In the genomic region with DNA sequence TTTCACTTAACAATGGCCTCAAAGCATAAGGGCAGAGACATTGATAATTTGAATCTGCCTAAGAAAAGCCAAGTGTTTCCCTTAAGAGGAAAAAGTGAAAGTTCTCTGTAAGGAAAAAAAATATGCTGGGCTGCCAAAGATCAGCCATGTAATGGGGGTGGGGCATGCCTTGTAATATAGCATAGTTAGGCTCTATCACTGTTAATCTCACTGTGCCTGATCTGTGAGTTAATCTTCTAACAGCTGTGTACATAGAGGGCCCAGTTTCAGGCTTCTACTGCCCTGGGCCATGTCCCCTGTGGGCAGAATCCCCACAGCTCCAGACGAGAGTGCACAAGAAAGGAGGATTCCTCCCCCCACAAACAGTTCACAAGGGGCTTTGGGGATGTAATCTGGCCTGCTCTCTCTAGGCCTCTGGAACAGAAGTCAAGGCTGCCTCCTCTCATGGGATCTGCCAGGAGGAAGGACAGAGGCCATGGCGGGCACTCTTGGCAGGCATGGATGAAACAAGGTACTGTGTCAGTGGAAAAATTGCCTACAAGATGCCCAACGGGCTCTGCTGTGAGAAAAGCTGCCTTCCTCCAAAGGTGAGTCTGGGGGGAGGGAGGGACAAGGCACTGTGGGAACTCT, we compare ENCODE assay signal across 15 mouse cellular contexts.
A peak's percentile ranks its signal among the peaks of the same experiment; 100 is the strongest.
DNase-seq lines count a peak whose midpoint lies in the region; ATAC-seq and TF ChIP-seq lines count a peak whose summit lies in the region.
"Had no signal": no experiment of that assay in that cellular context is flagged by ENCODE, and none has a peak within 500 bp of the region (broad histone marks: within the 10 kb centered on the region; RNA-seq: fewer than 3 reads in every experiment).

No protein-coding gene starts in this region.

- DNase-seq in intestine, embryonic 14.5 days (ENCODE audit: low spot score), result peak; percentile 51
- DNase-seq in lung, postnatal 14 days, result no peak
- DNase-seq in urinary bladder, postnatal 14 days (ENCODE audit: low spot score), result no peak
- DNase-seq: adrenal gland, postnatal 25 days; cerebellum, postnatal 36 days; lung, postnatal 10 days; right cerebral cortex, postnatal 14 days; thymus, postnatal 14 days had no signal

- H3K36me3 ChIP-seq in forebrain, embryonic 12.5 days (replicated peaks), result peaks cover 7% of the 10 kb centered on the region; the same call in 1 of the 2 replicates
- no peaks in the 10 kb centered on the region for H3K36me3 ChIP-seq in forebrain, embryonic 16.5 days (ENCODE audit: control insufficient read depth, insufficient read depth)
- H3K36me3 ChIP-seq in intestine, embryonic 14.5 days (ENCODE audit: control insufficient read depth, insufficient read depth, low read length), result no peaks in the 10 kb centered on the region
- peaks cover 12% of the 10 kb centered on the region; the same call in 1 of the 2 replicates for H3K36me3 ChIP-seq in intestine, postnatal 0 days (ENCODE audit: control insufficient read depth, insufficient read depth)
- no peaks in the 10 kb centered on the region for H3K36me3 ChIP-seq in lung, embryonic 16.5 days (ENCODE audit: control insufficient read depth, insufficient read depth, low read length)
- peaks cover 5% of the 10 kb centered on the region; the same call in 1 of the 2 replicates for H3K36me3 ChIP-seq in embryonic facial prominence, embryonic 13.5 days
- H3K36me3 ChIP-seq: neural tube, embryonic 15.5 days had no signal

- 0 out of 2 replicates have a peak, but pooled peaks cover 6% of the 10 kb centered on the region for H3K27me3 ChIP-seq in forebrain, embryonic 12.5 days
- no peaks in the 10 kb centered on the region for H3K27me3 ChIP-seq in forebrain, embryonic 16.5 days (replicated peaks; ENCODE audit: control insufficient read depth, insufficient read depth, low read length)
- H3K27me3 ChIP-seq in intestine, embryonic 14.5 days (replicated peaks; ENCODE audit: control insufficient read depth, insufficient read depth, low read length), result no peaks in the 10 kb centered on the region
- no peaks in the 10 kb centered on the region for H3K27me3 ChIP-seq in intestine, postnatal 0 days (replicated peaks; ENCODE audit: control insufficient read depth, insufficient read depth, low read length)
- H3K27me3 ChIP-seq in lung, embryonic 16.5 days (ENCODE audit: control insufficient read depth, insufficient read depth, low read depth, low read length), result no peaks in the 10 kb centered on the region
- peaks cover 21% of the 10 kb centered on the region for H3K27me3 ChIP-seq in embryonic facial prominence, embryonic 13.5 days
- H3K27me3 ChIP-seq: neural tube, embryonic 15.5 days had no signal

- H3K9me3 ChIP-seq in forebrain, embryonic 12.5 days, result no peaks in the 10 kb centered on the region
- no peaks in the 10 kb centered on the region for H3K9me3 ChIP-seq in forebrain, embryonic 16.5 days (ENCODE audit: control insufficient read depth, low read length)
- no peaks in the 10 kb centered on the region for H3K9me3 ChIP-seq in intestine, embryonic 14.5 days (ENCODE audit: control insufficient read depth, low read length)
- H3K9me3 ChIP-seq in intestine, postnatal 0 days (ENCODE audit: control insufficient read depth), result no peaks in the 10 kb centered on the region
- H3K9me3 ChIP-seq in lung, embryonic 16.5 days (ENCODE audit: control insufficient read depth, low read length), result no peaks in the 10 kb centered on the region
- H3K9me3 ChIP-seq in embryonic facial prominence, embryonic 13.5 days, result no peaks in the 10 kb centered on the region
- H3K9me3 ChIP-seq: neural tube, embryonic 15.5 days had no signal

- H3K27ac ChIP-seq in forebrain, embryonic 12.5 days, result peak overlapping the region; percentile 14; the same call in 1 of the 2 replicates
- H3K27ac ChIP-seq in forebrain, embryonic 16.5 days (ENCODE audit: low read length), result no peak overlapping the region
- no peak overlapping the region for H3K27ac ChIP-seq in intestine, embryonic 14.5 days (ENCODE audit: low read depth)
- no peak overlapping the region for H3K27ac ChIP-seq in intestine, postnatal 0 days (ENCODE audit: low read depth, low read length)
- no peak overlapping the region for H3K27ac ChIP-seq in lung, embryonic 16.5 days (ENCODE audit: low read length)
- H3K27ac ChIP-seq in embryonic facial prominence, embryonic 13.5 days, result no peak overlapping the region
- H3K27ac ChIP-seq: layer of hippocampus, adult 2 months; neural tube, embryonic 15.5 days had no signal

- TF ChIP-seq CTCF in intestine, postnatal 0 days (IDR thresholded peaks at IDR 0.05; ENCODE audit: low read depth), result no peak

- H3K9ac ChIP-seq in forebrain, embryonic 12.5 days, result no peak overlapping the region
- H3K9ac ChIP-seq in forebrain, embryonic 16.5 days (replicated peaks; ENCODE audit: low read depth, low read length), result no peak overlapping the region
- no peak overlapping the region for H3K9ac ChIP-seq in intestine, embryonic 14.5 days (ENCODE audit: low read length)
- no peak overlapping the region for H3K9ac ChIP-seq in intestine, postnatal 0 days (ENCODE audit: low read depth, low read length)
- no peak overlapping the region for H3K9ac ChIP-seq in lung, embryonic 16.5 days (ENCODE audit: low read length)
- H3K9ac ChIP-seq in embryonic facial prominence, embryonic 13.5 days, result 0 out of 2 replicates have a peak overlapping the region, but pooled peaks have one; percentile 21
- H3K9ac ChIP-seq: neural tube, embryonic 15.5 days had no signal

- no peak overlapping the region for H3K4me2 ChIP-seq in forebrain, embryonic 12.5 days
- no peak overlapping the region for H3K4me2 ChIP-seq in forebrain, embryonic 16.5 days (ENCODE audit: low read length)
- no peak overlapping the region for H3K4me2 ChIP-seq in intestine, embryonic 14.5 days (ENCODE audit: low read length)
- H3K4me2 ChIP-seq in intestine, postnatal 0 days (replicated peaks; ENCODE audit: low read depth), result no peak overlapping the region
- H3K4me2 ChIP-seq in lung, embryonic 16.5 days (ENCODE audit: low read depth, low read length), result no peak overlapping the region
- no peak overlapping the region for H3K4me2 ChIP-seq in embryonic facial prominence, embryonic 13.5 days
- H3K4me2 ChIP-seq: neural tube, embryonic 15.5 days had no signal

- H3K4me1 ChIP-seq in forebrain, embryonic 12.5 days, result peaks cover 38% of the 10 kb centered on the region
- H3K4me1 ChIP-seq in forebrain, embryonic 16.5 days (replicated peaks; ENCODE audit: control insufficient read depth, insufficient read depth, low read length), result peaks cover 13% of the 10 kb centered on the region
- H3K4me1 ChIP-seq in intestine, embryonic 14.5 days (replicated peaks; ENCODE audit: control insufficient read depth, insufficient read depth, low read length), result peaks cover 19% of the 10 kb centered on the region
- 0 out of 2 replicates have a peak, but pooled peaks cover 4% of the 10 kb centered on the region for H3K4me1 ChIP-seq in intestine, postnatal 0 days (replicated peaks; ENCODE audit: control insufficient read depth, insufficient read depth, low read length)
- H3K4me1 ChIP-seq in lung, embryonic 16.5 days (replicated peaks; ENCODE audit: control insufficient read depth, insufficient read depth, low read length), result peaks cover 14% of the 10 kb centered on the region; the same call in 1 of the 2 replicates
- peaks cover 44% of the 10 kb centered on the region for H3K4me1 ChIP-seq in embryonic facial prominence, embryonic 13.5 days

- 62% methylated on average over 3 of the region's 3 CpGs for WGBS in forebrain, embryonic 12.5 days
- 65% methylated on average over 3 of the region's 3 CpGs for WGBS in forebrain, embryonic 16.5 days
- WGBS in intestine, embryonic 14.5 days, result 65% methylated on average over 3 of the region's 3 CpGs
- WGBS in intestine, postnatal 0 days, result 60% methylated on average over 3 of the region's 3 CpGs
- 62% methylated on average over 3 of the region's 3 CpGs for WGBS in lung, embryonic 16.5 days
- 43% methylated on average over 3 of the region's 3 CpGs for WGBS in embryonic facial prominence, embryonic 13.5 days

- H3K4me3 ChIP-seq in forebrain, embryonic 12.5 days (replicated peaks), result no peak overlapping the region
- no peak overlapping the region for H3K4me3 ChIP-seq in forebrain, embryonic 16.5 days (replicated peaks; ENCODE audit: low read length)
- H3K4me3 ChIP-seq in intestine, embryonic 14.5 days (ENCODE audit: low read depth, low read length), result no peak overlapping the region
- no peak overlapping the region for H3K4me3 ChIP-seq in intestine, postnatal 0 days (ENCODE audit: low read depth, low read length)
- H3K4me3 ChIP-seq in lung, embryonic 16.5 days (ENCODE audit: low read length), result no peak overlapping the region
- no peak overlapping the region for H3K4me3 ChIP-seq in embryonic facial prominence, embryonic 13.5 days
- H3K4me3 ChIP-seq: layer of hippocampus, adult 2 months; neural tube, embryonic 15.5 days had no signal

- no peak for ATAC-seq in forebrain, embryonic 12.5 days (ENCODE audit: low FRiP score)
- no peak for ATAC-seq in forebrain, embryonic 16.5 days
- ATAC-seq in intestine, embryonic 14.5 days (replicated peaks; ENCODE audit: low FRiP score, low TSS enrichment, low read depth), result peak; percentile 50
- no peak for ATAC-seq in intestine, postnatal 0 days
- ATAC-seq in lung, embryonic 16.5 days (ENCODE audit: low read depth), result peak; percentile 32; the same call in 1 of the 2 replicates
- no peak for ATAC-seq in embryonic facial prominence, embryonic 13.5 days (ENCODE audit: insufficient number of reproducible peaks, insufficient read depth, low FRiP score, low TSS enrichment, low read depth)

Comparison
In these comparisons a context has a peak if more than half of its experiments do, and no peak if none do; other contexts are left out.
1. ATAC-seq: peak in intestine, embryonic 14.5 days (single experiment) and lung, embryonic 16.5 days (single experiment); none in forebrain, embryonic 12.5 days (single experiment), forebrain, embryonic 16.5 days (single experiment), intestine, postnatal 0 days (single experiment) and embryonic facial prominence, embryonic 13.5 days (single experiment).